Mouse (Mus musculus) left cerebral cortex, postnatal 4 days (tissue): ENCODE data around the gene Zranb3. TPM values are rescaled to one million over a fixed set of nuclear protein-coding genes. Genes with fewer than 3 reads are reported as not detected.

Experiments
- DNase-seq: peaks from one replicate; pipeline ENCODE4 v3.0.0-alpha.2; 2022
- intact Hi-C: fragments of 180-260 bp; cut with DNase I; formaldehyde crosslinking; loops from one replicate; pipeline ENCODE4 v1.15.1; 2025
- total RNA-seq, 2 experiments: library from RNA; stranded (reverse); gene quantifications; 2 replicates each; pipeline ENCODE4 v1.2.3; 2021

Zranb3 gene
- total RNA-seq, 2 experiments from 2014 or later: 8.4 to 11.0 TPM

GRCm38 (mm10) chr1:127946615-127947249 is 156.1 kb downstream of the Zranb3 start:
- no peak for DNase-seq
- intact Hi-C loops: no loop called here

- intact Hi-C loops: no loop called here
- peak; percentile 71 for DNase-seq
Measured at GRCm38 (mm10) chr1:127945696-127946575, 156.9 kb downstream of the Zranb3 start.

- intact Hi-C loops: no loop called here
- DNase-seq: no peak
Measured at GRCm38 (mm10) chr1:127943516-127943915, 159.3 kb downstream of the Zranb3 start.

GRCm38 (mm10) chr1:127942231-127942630 is 160.6 kb downstream of the Zranb3 start:
- intact Hi-C loops: no loop called here

GRCm38 (mm10) chr1:127937277-127937676 is 165.6 kb downstream of the Zranb3 start:
- DNase-seq: peak; percentile 16
- intact Hi-C loops: loop anchor here (10.0 kb wide), 1 partner anchor 208 kb away; no protein-coding TSS in a partner anchor

More at GRCm38 (mm10) chr1:127942231-127942630, 160.6 kb downstream of the Zranb3 start:
- no peak for DNase-seq

GRCm38 (mm10) chr1:127934322-127934721 is 168.5 kb downstream of the Zranb3 start:
- DNase-seq: no peak
- intact Hi-C loops: loop anchor here (10.0 kb wide), 1 partner anchor 210 kb away; no protein-coding TSS in a partner anchor

- no peak for DNase-seq
Measured at GRCm38 (mm10) chr1:127933405-127933804, 169.4 kb downstream of the Zranb3 start.

GRCm38 (mm10) chr1:127915802-127916201 is 187.0 kb downstream of the Zranb3 start:
- no peak for DNase-seq
- intact Hi-C loops: no loop called here

More at GRCm38 (mm10) chr1:127933405-127933804, 169.4 kb downstream of the Zranb3 start:
- intact Hi-C loops: loop anchor here (10.0 kb wide), 1 partner anchor 211 kb away; no protein-coding TSS in a partner anchor

GRCm38 (mm10) chr1:127915316-127915715 is 187.5 kb downstream of the Zranb3 start:
- no peak for DNase-seq
- intact Hi-C loops: no loop called here

- intact Hi-C loops: no loop called here
- DNase-seq: no peak
Measured at GRCm38 (mm10) chr1:127913116-127913515, 189.7 kb downstream of the Zranb3 start.

GRCm38 (mm10) chr1:127904774-127905385 is 198.0 kb downstream of the Zranb3 start:
- no peak for DNase-seq
- intact Hi-C loops: no loop called here

Other genes with a start within 250 kb of the Zranb3 start
- 1 to 10 TPM; 1.3 to 1.8 TPM for gene Map3k19, start 248.0 kb downstream of the Zranb3 start, total RNA-seq
- gene Rab3gap1, start 234.3 kb downstream of the Zranb3 start, total RNA-seq: 10 to 100 TPM; 33.0 to 33.1 TPM
- 100 to 1,000 TPM; 209 to 228 TPM for gene R3hdm1, start 254 bp upstream of the Zranb3 start, total RNA-seq
- 10 to 100 TPM; 56.1 to 63.0 TPM for gene Ubxn4, start 140.9 kb upstream of the Zranb3 start, total RNA-seq
- 1 to 10 TPM in 1 of 2 experiments, under 1 TPM in 1; 0.79 to 1.0 TPM for gene Lct, start 225.3 kb upstream of the Zranb3 start, total RNA-seq